Mouse (Mus musculus) ES-Bruce4 (cell line): Measurements from ENCODE around the gene Matn1. TPM values are rescaled to one million over a fixed set of nuclear protein-coding genes. Genes with fewer than 3 reads are reported as not detected.

Source experiments
- H3K27ac ChIP-seq: 2 replicates; pipeline ENCODE4 v1.5.1; 2012; ENCODE audit warnings: low read length, inconsistent platforms; ENCODE audit not compliant: insufficient read depth
- H3K27me3 ChIP-seq: 2 replicates; pipeline ENCODE4 v1.6.1; 2012; ENCODE audit warnings: mild to moderate bottlenecking, low read length, inconsistent platforms; ENCODE audit not compliant: control insufficient read depth, poor library complexity, insufficient read depth, severe bottlenecking
- H3K36me3 ChIP-seq: 2 replicates; pipeline ENCODE4 v1.6.1; 2012; ENCODE audit warnings: inconsistent platforms, mild to moderate bottlenecking, low read length, moderate library complexity; ENCODE audit not compliant: control insufficient read depth, poor library complexity, insufficient read depth, severe bottlenecking
- H3K4me1 ChIP-seq: one replicate; pipeline ENCODE4 v1.8.1; 2011; ENCODE audit warnings: low read length; ENCODE audit not compliant: control insufficient read depth, insufficient read depth
- H3K4me3 ChIP-seq: 2 replicates; pipeline ENCODE4 v1.5.1; 2011; ENCODE audit warnings: low read depth, mild to moderate bottlenecking, low read length
- H3K9ac ChIP-seq: 2 replicates; pipeline ENCODE4 v1.6.1; 2012; ENCODE audit warnings: low read depth, mild to moderate bottlenecking, inconsistent platforms; ENCODE audit not compliant: poor library complexity, severe bottlenecking
- H3K9me3 ChIP-seq: replicated peaks from 2 replicates; pipeline ENCODE4 v1.6.1; 2012; ENCODE audit warnings: mild to moderate bottlenecking, low read length, inconsistent platforms; ENCODE audit not compliant: control insufficient read depth, poor library complexity, insufficient read depth, severe bottlenecking
- CTCF ChIP-seq: IDR thresholded peaks from one replicate; pipeline ENCODE4 v1.8.1; 2011; ENCODE audit warnings: low read depth, low read length
- EP300 ChIP-seq: IDR thresholded peaks from 2 replicates; pipeline ENCODE4 v1.6.1; 2011; ENCODE audit warnings: low read depth, low read length; ENCODE audit not compliant: insufficient read depth
- POLR2A ChIP-seq: IDR thresholded peaks from one replicate; pipeline ENCODE4 v1.8.1; 2011; ENCODE audit warnings: low read length; ENCODE audit not compliant: insufficient read depth
- polyA plus RNA-seq: library from polyadenylated mRNA; stranded (reverse); fragments of >200 nt; gene quantifications from 2 replicates; pipeline ENCODE4 v1.2.4, GENCODE M21; 2011; ENCODE audit warnings: low read depth; ENCODE audit not compliant: missing spikeins, insufficient read depth, insufficient read length

Gene Matn1
- polyA plus RNA-seq, 1 experiment = 1.9 TPM

DNA sequence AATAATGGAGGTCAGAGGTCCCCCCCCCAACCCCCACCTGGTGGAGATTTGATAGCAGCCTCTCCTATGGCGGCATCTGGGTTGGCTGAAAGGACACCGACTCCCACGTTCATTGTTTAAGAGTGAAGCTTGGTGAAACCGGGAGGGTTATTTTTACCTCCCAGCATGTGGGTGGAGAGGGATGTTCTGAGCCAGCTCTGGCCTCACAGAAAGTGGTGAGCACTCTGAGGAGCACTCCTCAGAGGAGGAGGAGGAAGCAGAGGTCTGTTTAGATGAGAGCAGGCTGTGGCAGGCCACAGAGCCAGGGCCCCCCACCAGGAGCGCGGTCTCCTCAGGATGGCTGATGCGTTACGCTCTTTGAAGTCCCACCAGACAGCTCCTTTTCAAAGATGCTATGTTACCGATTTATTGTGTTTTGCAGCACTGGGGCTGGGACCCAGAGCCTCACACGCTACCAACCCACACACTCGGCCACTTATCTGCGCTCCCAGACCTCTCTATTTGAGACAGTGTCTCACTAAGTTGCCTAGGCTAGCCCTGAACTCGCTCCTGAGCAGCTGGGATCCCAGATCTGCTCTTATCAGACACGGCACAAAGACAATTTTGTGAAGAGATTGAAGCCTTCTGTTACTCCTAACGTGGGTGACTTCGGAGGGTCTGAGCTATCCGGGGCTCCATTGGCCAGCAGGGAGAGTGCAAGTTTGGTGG lies 34.9 kb upstream of the Matn1 start:
- no peak overlapping the region for H3K27ac ChIP-seq
- no peaks in the 10 kb centered on the region for H3K4me1 ChIP-seq
- no peak overlapping the region for H3K4me3 ChIP-seq

GRCm38 (mm10) chr4:130910666-130911065 lies 33.5 kb upstream of the Matn1 start:
- Histone ChIP-seq H3K9me3 (no peaks in the 10 kb centered on the region), H3K9ac (0 out of 2 replicates have a peak overlapping the region, but pooled peaks have one; percentile 8), H3K27me3 (no peaks in the 10 kb centered on the region), H3K4me1 (peaks cover 4% of the 10 kb centered on the region), H3K4me3 (peak overlapping the region; percentile 3; the same call in 1 of the 2 replicates), H3K27ac (no peak overlapping the region), H3K36me3 (no peaks in the 10 kb centered on the region)
- TF ChIP-seq EP300 (no peak), POLR2A (no peak), CTCF (no peak)

More for the DNA sequence above, 34.9 kb upstream of the Matn1 start:
- TF ChIP-seq CTCF (no peak), POLR2A (no peak), EP300 (no peak)
- Histone ChIP-seq H3K9ac (no peak overlapping the region), H3K36me3 (no peaks in the 10 kb centered on the region), H3K27me3 (no peaks in the 10 kb centered on the region), H3K9me3 (no peaks in the 10 kb centered on the region)

DNA sequence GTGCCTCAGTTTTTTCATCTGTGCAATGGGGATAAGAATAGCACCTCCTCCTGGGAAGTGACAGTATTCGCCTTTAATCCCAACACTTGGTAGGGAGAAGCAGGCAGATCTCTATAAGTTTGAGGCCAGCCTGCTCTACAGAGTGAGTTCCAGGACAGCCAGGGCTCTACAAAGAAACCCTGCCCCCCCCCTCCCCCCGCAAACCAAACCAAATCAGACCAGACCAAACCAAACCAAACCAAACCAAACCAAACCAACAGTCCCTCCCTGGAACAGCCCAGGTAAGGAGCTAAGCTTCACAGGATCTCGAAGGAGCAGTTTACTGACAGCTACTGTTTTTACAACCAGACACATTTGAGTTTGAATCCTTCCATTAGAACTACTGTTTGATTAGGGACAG lies 31.6 kb upstream of the Matn1 start:
- H3K4me3 ChIP-seq = no peak overlapping the region
- H3K9me3 ChIP-seq = no peaks in the 10 kb centered on the region
- H3K27ac ChIP-seq = peak overlapping the region; percentile 77
- H3K4me1 ChIP-seq = peaks cover 6% of the 10 kb centered on the region
- H3K9ac ChIP-seq = 0 out of 2 replicates have a peak overlapping the region, but pooled peaks have one; percentile 52
- no peaks in the 10 kb centered on the region for H3K27me3 ChIP-seq
- no peak for TF ChIP-seq EP300
- no peak for TF ChIP-seq CTCF
- TF ChIP-seq POLR2A = no peak
- H3K36me3 ChIP-seq = no peaks in the 10 kb centered on the region

- no peaks in the 10 kb centered on the region for H3K36me3 ChIP-seq
- peak within 1 kb of the TSS; percentile 52 for H3K9ac ChIP-seq
- peak within 1 kb of the TSS; percentile 56 for H3K4me3 ChIP-seq
- peaks cover 6% of the 10 kb centered on the region for H3K4me1 ChIP-seq
- TF ChIP-seq EP300 = no peak
- no peak for TF ChIP-seq CTCF
- H3K27me3 ChIP-seq = no peaks in the 10 kb centered on the region
- H3K9me3 ChIP-seq = no peaks in the 10 kb centered on the region
- peak within 1 kb of the TSS; percentile 77 for H3K27ac ChIP-seq
These were observed 31.1 kb upstream of the Matn1 start, which contains the start of gene Laptm5 for GRCm38 (mm10) chr4:130913077-130913476. TSS of gene Laptm5 (plus strand) at chr4:130913125.

- Histone ChIP-seq H3K27ac (peak overlapping the region; percentile 75), H3K36me3 (no peaks in the 10 kb centered on the region), H3K4me3 (peak overlapping the region; percentile 56), H3K4me1 (peaks cover 6% of the 10 kb centered on the region), H3K9me3 (no peaks in the 10 kb centered on the region), H3K27me3 (no peaks in the 10 kb centered on the region), H3K9ac (peak overlapping the region; percentile 52)
- no peak for TF ChIP-seq CTCF
- no peak for TF ChIP-seq EP300
- no peak for TF ChIP-seq POLR2A
These were observed 30.7 kb upstream of the Matn1 start for GRCm38 (mm10) chr4:130913511-130913910.

DNA sequence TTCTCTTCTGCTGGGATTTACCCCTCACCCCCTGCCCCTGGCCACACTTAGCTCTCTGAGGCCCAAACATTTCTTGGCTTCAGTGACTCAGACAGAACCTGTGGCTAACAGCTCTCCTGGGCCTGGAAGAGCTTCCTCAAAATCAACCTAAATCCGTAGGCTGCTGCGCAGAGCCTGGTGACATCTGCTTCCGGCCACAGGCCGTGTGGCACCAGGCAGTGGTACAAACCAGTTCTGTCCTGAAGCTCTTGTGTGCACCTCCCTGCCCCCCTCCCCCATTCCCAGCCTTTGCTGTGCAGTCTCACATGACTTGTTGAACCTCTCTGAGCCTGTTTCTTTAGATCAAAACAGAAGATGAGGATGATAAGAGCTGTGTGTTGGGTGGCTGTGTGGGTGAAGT lies 30.2 kb upstream of the Matn1 start:
- no peaks in the 10 kb centered on the region for H3K27me3 ChIP-seq
- H3K4me1 ChIP-seq = peaks cover 6% of the 10 kb centered on the region
- H3K9me3 ChIP-seq = no peaks in the 10 kb centered on the region
- peak overlapping the region; percentile 56 for H3K4me3 ChIP-seq
- peak overlapping the region; percentile 75 for H3K27ac ChIP-seq
- H3K9ac ChIP-seq = peak overlapping the region; percentile 52
- no peaks in the 10 kb centered on the region for H3K36me3 ChIP-seq
- no peak for TF ChIP-seq POLR2A
- peak; percentile 72; the same call in 1 of the 2 replicates for TF ChIP-seq EP300
- TF ChIP-seq CTCF = no peak
